Mouse (Mus musculus): ENCODE data around the gene Aif1.

- TF ChIP-seq CTCF (IDR thresholded peaks at IDR 0.05; ENCODE audit: control insufficient read depth, insufficient read depth, insufficient read length) = no peak
- no peak for TF ChIP-seq USF1 (IDR thresholded peaks at IDR 0.05; ENCODE audit: low read depth)
- no peak for TF ChIP-seq MYOD1 (IDR thresholded peaks at IDR 0.05; ENCODE audit: control insufficient read depth, insufficient read length, low read depth)
- no peak for TF ChIP-seq CEBPB (IDR thresholded peaks at IDR 0.05; ENCODE audit: low read depth)
- no peak for TF ChIP-seq MYOG (IDR thresholded peaks at IDR 0.05; ENCODE audit: control insufficient read depth, extremely low read depth, insufficient read length)
Measured at GRCm38 (mm10) chr17:35134801-35135590, 40.9 kb downstream of the Aif1 start, which contains the start of gene Bag6.

Measured in C2C12 (cell line).